Mouse (Mus musculus): ENCODE measurements around the gene Zar1. TPM values are rescaled to one million over a fixed set of nuclear protein-coding genes. Genes with fewer than 3 reads are reported as not detected.
A peak's percentile ranks its signal among the peaks of the same experiment; 100 is the strongest.

Zar1 gene
- polyA plus RNA-seq, 1 experiment from 2014 or later: 1.8 TPM

GRCm38 (mm10) chr5:72560976-72561628 is 20.0 kb downstream of the Zar1 start:
- DNase-seq (ENCODE audit: low spot score): no peak
- Histone ChIP-seq H3K36me3 (peaks cover under 1% of the 10 kb centered on the region), H3K4me3 (no peak overlapping the region), H3K27me3 (ENCODE audit: insufficient read depth, poor library complexity, severe bottlenecking) (no peaks in the 10 kb centered on the region), H3K27ac (no peak overlapping the region), H3K9me3 (no peaks in the 10 kb centered on the region), H3K4me1 (replicated peaks) (peaks cover 13% of the 10 kb centered on the region)
- WGBS: 81% methylated on average over 3 of the region's 3 CpGs

DNA sequence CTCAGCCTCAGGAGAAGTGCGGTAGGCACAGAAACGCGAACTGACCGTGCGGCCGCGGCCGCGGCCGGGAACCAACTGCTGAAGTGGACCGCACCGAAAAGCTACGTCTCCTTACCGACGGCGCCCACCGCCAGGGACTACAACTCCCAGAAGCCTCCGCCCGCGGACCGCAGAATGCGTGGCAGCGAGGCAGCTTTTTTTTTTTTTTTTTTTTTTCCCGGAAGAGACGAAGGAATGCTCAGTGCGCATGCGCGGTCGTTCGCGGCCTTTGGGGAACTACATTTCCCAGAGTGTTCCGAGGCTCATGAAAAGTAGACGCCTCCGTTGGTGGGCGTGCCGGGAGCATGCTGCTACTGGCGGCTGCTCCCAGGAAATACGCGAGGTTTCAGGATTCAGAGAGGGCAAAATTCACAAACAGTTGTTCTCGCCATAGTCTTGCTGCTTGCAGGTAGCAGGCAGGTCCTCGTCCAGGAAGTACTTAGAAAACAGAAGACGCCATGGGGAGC is 21.5 kb downstream of the Zar1 start, which contains the start of gene Nfxl1:
Gene Nfxl1 (minus strand): TSS at position 141 of the 506 bp plus-strand sequence.
- Histone ChIP-seq H3K27ac (peak within 1 kb of the TSS; percentile 97), H3K4me3 (peak within 1 kb of the TSS; percentile 94), H3K9me3 (no peaks in the 10 kb centered on the region), H3K27me3 (ENCODE audit: insufficient read depth, poor library complexity, severe bottlenecking) (no peaks in the 10 kb centered on the region), H3K4me1 (replicated peaks) (peaks cover 13% of the 10 kb centered on the region), H3K36me3 (peaks cover 16% of the 10 kb centered on the region)
- under 1% methylated on average over 42 of the region's 42 CpGs for WGBS
- DNase-seq (ENCODE audit: low spot score): peak; percentile 98

- Histone ChIP-seq H3K4me1 (replicated peaks) (peaks cover 13% of the 10 kb centered on the region), H3K27me3 (ENCODE audit: insufficient read depth, poor library complexity, severe bottlenecking) (no peaks in the 10 kb centered on the region), H3K4me3 (peak overlapping the region; percentile 94), H3K9me3 (no peaks in the 10 kb centered on the region), H3K27ac (peak overlapping the region; percentile 97), H3K36me3 (peaks cover 23% of the 10 kb centered on the region)
- no peak for DNase-seq (ENCODE audit: low spot score)
- WGBS: under 1% methylated on average over 57 of the region's 57 CpGs
Observed at GRCm38 (mm10) chr5:72558716-72559526, 22.1 kb downstream of the Zar1 start.

DNA sequence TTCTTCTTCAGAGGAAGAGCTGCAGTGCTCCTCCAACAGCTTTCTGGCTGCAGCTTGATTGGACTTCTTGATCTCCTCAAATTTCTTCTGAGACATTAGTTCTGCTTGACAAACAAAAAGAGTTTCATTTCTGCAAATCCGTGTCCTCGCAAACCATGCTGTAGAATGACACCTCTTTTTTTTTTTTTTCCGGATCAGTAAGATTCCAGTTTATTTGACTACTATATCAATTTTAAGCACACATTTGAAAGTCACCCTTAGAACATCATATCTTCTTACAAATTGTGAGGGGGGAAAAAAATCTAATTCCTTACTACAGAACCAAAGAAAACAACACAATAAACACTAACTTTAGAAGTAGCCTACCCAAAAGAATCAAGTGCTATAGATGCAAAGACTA is 24.8 kb downstream of the Zar1 start:
- DNase-seq (ENCODE audit: low spot score): no peak
- Histone ChIP-seq H3K36me3 (peaks cover 47% of the 10 kb centered on the region), H3K4me1 (replicated peaks) (peaks cover 13% of the 10 kb centered on the region), H3K27me3 (ENCODE audit: insufficient read depth, poor library complexity, severe bottlenecking) (no peaks in the 10 kb centered on the region), H3K4me3 (no peak overlapping the region), H3K9me3 (no peaks in the 10 kb centered on the region), H3K27ac (no peak overlapping the region)
- 89% methylated on average over 3 of the region's 3 CpGs for WGBS

DNA sequence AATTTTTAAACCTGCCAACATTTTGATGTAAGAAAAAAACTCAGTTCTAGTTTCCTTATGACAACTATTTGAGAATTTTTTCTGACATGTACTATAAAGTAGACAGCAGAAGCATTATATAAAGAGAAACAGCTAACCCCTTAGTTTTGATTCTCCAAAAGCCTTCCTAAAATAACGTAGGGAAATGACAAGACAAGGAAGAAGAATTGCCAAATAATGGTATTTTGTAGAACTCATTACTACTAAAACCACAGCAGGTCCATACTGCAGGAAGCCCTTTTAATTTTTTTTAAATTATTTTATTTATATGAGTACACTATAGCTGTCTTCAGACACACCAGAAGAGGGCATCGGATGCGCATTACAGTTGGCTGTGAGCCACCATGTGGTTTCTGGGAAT is 29.8 kb downstream of the Zar1 start:
- no peaks in the 10 kb centered on the region for H3K4me1 ChIP-seq (replicated peaks)
- H3K36me3 ChIP-seq: peaks cover 70% of the 10 kb centered on the region
- H3K9me3 ChIP-seq: no peaks in the 10 kb centered on the region
- H3K27ac ChIP-seq: no peak overlapping the region
- H3K27me3 ChIP-seq (ENCODE audit: insufficient read depth, poor library complexity, severe bottlenecking): no peaks in the 10 kb centered on the region
- DNase-seq (ENCODE audit: low spot score): no peak
- 91% methylated on average over 3 of the region's 3 CpGs for WGBS
- H3K4me3 ChIP-seq: no peak overlapping the region

GRCm38 (mm10) chr5:72528896-72529295 is 52.2 kb downstream of the Zar1 start:
- Histone ChIP-seq H3K4me1 (replicated peaks) (no peaks in the 10 kb centered on the region), H3K9me3 (no peaks in the 10 kb centered on the region), H3K27ac (no peak overlapping the region), H3K4me3 (no peak overlapping the region), H3K27me3 (ENCODE audit: insufficient read depth, poor library complexity, severe bottlenecking) (no peaks in the 10 kb centered on the region), H3K36me3 (peaks cover 62% of the 10 kb centered on the region)
- WGBS: 96% methylated on average over 3 of the region's 3 CpGs
- DNase-seq (ENCODE audit: low spot score): no peak

Other genes with a start within 250 kb of the Zar1 start
- gene Corin, start 76.8 kb downstream of the Zar1 start, polyA plus RNA-seq (2016; fragmentation: Nextera tagmentation; extraction: Ambion mirVana): 5.8 and 7.8 TPM in 2 replicates
- 14.9 and 18.1 TPM in 2 replicates for gene Nfxl1, start 21.6 kb downstream of the Zar1 start, polyA plus RNA-seq (2016; fragmentation: Nextera tagmentation; extraction: Ambion mirVana)
- gene Gm5868, start 6.3 kb upstream of the Zar1 start, polyA plus RNA-seq (2016; fragmentation: Nextera tagmentation; extraction: Ambion mirVana): 3.2 and 7.0 TPM in 2 replicates
- gene Cnga1, start 63.0 kb upstream of the Zar1 start, polyA plus RNA-seq (2016; fragmentation: Nextera tagmentation; extraction: Ambion mirVana): not detected in 2 replicates
- 0.44 TPM in 1 of 2 replicates, not detected in the other for gene Nipal1, start 66.5 kb upstream of the Zar1 start, polyA plus RNA-seq (2016; fragmentation: Nextera tagmentation; extraction: Ambion mirVana)
- not detected in 2 replicates for gene Txk, start 171.5 kb upstream of the Zar1 start, polyA plus RNA-seq (2016; fragmentation: Nextera tagmentation; extraction: Ambion mirVana)

Measured in hindbrain, embryonic 10.5 days (tissue).